Mouse (Mus musculus): ENCODE measurements around the gene Dact1.

Dact1 gene

GRCm38 (mm10) chr12:71337896-71338463, 28.3 kb downstream of the Dact1 start:
- no peak for DNase-seq

GRCm38 (mm10) chr12:71339142-71339848, 29.6 kb downstream of the Dact1 start:
- DNase-seq, result no peak

- no peak for DNase-seq
Observed at GRCm38 (mm10) chr12:71342397-71342796, 32.7 kb downstream of the Dact1 start.

GRCm38 (mm10) chr12:71345471-71345870, 35.8 kb downstream of the Dact1 start:
- no peak for DNase-seq

GRCm38 (mm10) chr12:71346071-71346470, 36.4 kb downstream of the Dact1 start:
- DNase-seq, result no peak

GRCm38 (mm10) chr12:71348401-71348896, 38.8 kb downstream of the Dact1 start:
- no peak for DNase-seq

GRCm38 (mm10) chr12:71350077-71350476, 40.4 kb downstream of the Dact1 start:
- no peak for DNase-seq

GRCm38 (mm10) chr12:71354656-71355055, 45.0 kb downstream of the Dact1 start:
- no peak for DNase-seq

- DNase-seq, result no peak
Observed at GRCm38 (mm10) chr12:71355092-71355491, 45.4 kb downstream of the Dact1 start.

GRCm38 (mm10) chr12:71361616-71362015, 51.9 kb downstream of the Dact1 start:
- DNase-seq, result no peak

GRCm38 (mm10) chr12:71362425-71362824, 52.7 kb downstream of the Dact1 start:
- DNase-seq, result no peak

- peak; percentile 11 to 32 for DNase-seq
Observed at GRCm38 (mm10) chr12:71364106-71364505, 54.4 kb downstream of the Dact1 start.

- no peak for DNase-seq
Observed at GRCm38 (mm10) chr12:71364531-71364930, 54.8 kb downstream of the Dact1 start.

- no peak for DNase-seq
Observed at GRCm38 (mm10) chr12:71365208-71365607, 55.5 kb downstream of the Dact1 start.

GRCm38 (mm10) chr12:71366175-71366574, 56.5 kb downstream of the Dact1 start:
- DNase-seq, result peak; percentile 53 to 68

- DNase-seq, result no peak
Observed at GRCm38 (mm10) chr12:71368631-71369030, 58.9 kb downstream of the Dact1 start.
